Mouse (Mus musculus) stomach, embryonic 14.5 days (tissue): ENCODE data around the gene Cfap74. TPM values are rescaled to one million over a fixed set of nuclear protein-coding genes. Genes with fewer than 3 reads are reported as not detected.

Experiments used
- ATAC-seq: fragments of 200-750 bp; cut with Nextera tagmentation; 2 replicates; pipeline ENCODE4 v1.8.0; 2017; ENCODE audit warnings: low read depth, moderate TSS enrichment; ENCODE audit not compliant: insufficient number of reproducible peaks, insufficient read depth, low FRiP score
- H3K27ac ChIP-seq: fragments of 300-500 bp; sonication (generic); 2 replicates; pipeline ENCODE4 v1.5.1; 2014; ENCODE audit warnings: mild to moderate bottlenecking, low read length, moderate library complexity, mixed read lengths
- H3K27me3 ChIP-seq: fragments of 300-500 bp; sonication (generic); 2 replicates; pipeline ENCODE4 v1.6.1; 2014; ENCODE audit warnings: low read length, control low read depth, mixed read lengths; ENCODE audit not compliant: control insufficient read depth, insufficient read depth
- H3K36me3 ChIP-seq: fragments of 300-500 bp; sonication (generic); 2 replicates; pipeline ENCODE4 v1.6.1; 2014; ENCODE audit warnings: mild to moderate bottlenecking, control low read depth, low read length, moderate library complexity, mixed read lengths; ENCODE audit not compliant: control insufficient read depth, insufficient read depth
- H3K4me1 ChIP-seq: fragments of 300-500 bp; sonication (generic); 2 replicates; pipeline ENCODE4 v1.6.1; 2014; ENCODE audit warnings: low read length, control low read depth, mixed read lengths; ENCODE audit not compliant: control insufficient read depth, insufficient read depth
- H3K4me2 ChIP-seq: fragments of 300-500 bp; sonication (generic); replicated peaks from 2 replicates; pipeline ENCODE4 v1.6.1; 2014; ENCODE audit warnings: low read depth, low read length, control low read depth
- H3K4me3 ChIP-seq: fragments of 300-500 bp; sonication (generic); 2 replicates; pipeline ENCODE4 v1.5.1; 2014; ENCODE audit warnings: low read depth, low read length, control low read depth
- H3K9ac ChIP-seq: fragments of 300-500 bp; sonication (generic); replicated peaks from 2 replicates; pipeline ENCODE4 v1.6.1; 2014; ENCODE audit warnings: low read depth, mild to moderate bottlenecking, control low read depth, low read length, moderate library complexity, mixed read lengths
- H3K9me3 ChIP-seq: fragments of 300-500 bp; sonication (generic); 2 replicates; pipeline ENCODE4 v1.6.1; 2016; ENCODE audit warnings: low read depth, low read length, control low read depth; ENCODE audit not compliant: control insufficient read depth
- WGBS: fragments of 180-500 bp; shearing (Covaris S2); extraction: QIAGEN DNeasy Blood & Tissue Kit; methylation state at CpG from one replicate; pipeline ENCODE4 v1.1.7; 2014; 5-methylcytosine and 5-hydroxymethylcytosine counted together
- polyA plus RNA-seq: library from polyadenylated mRNA; unstranded; fragments of >200 nt; fragmentation: Nextera tagmentation; extraction: Ambion mirVana; gene quantifications from 2 replicates; pipeline ENCODE4 v1.2.1, GENCODE M21; 2014

The Cfap74 gene
- polyA plus RNA-seq, 1 experiment from 2014 or later: 3.8 TPM

- Histone ChIP-seq H3K4me3 (no peak overlapping the region), H3K4me1 (peaks cover 8% of the 10 kb centered on the region), H3K9ac (no peak overlapping the region), H3K4me2 (no peak overlapping the region), H3K36me3 (no peaks in the 10 kb centered on the region), H3K9me3 (no peaks in the 10 kb centered on the region), H3K27me3 (no peaks in the 10 kb centered on the region), H3K27ac (no peak overlapping the region)
- 82% methylated on average over 5 of the region's 5 CpGs for WGBS
- ATAC-seq: no peak
Observed at GRCm38 (mm10) chr4:155505671-155506295, 96.8 kb downstream of the Cfap74 start.

GRCm38 (mm10) chr4:155508614-155509013 is 99.6 kb downstream of the Cfap74 start:
- 79% methylated on average over 4 of the region's 4 CpGs for WGBS
- no peak for ATAC-seq
- H3K9ac ChIP-seq: no peak overlapping the region

GRCm38 (mm10) chr4:155510981-155511380 is 102.0 kb downstream of the Cfap74 start:
- H3K36me3 ChIP-seq: 0 out of 2 replicates have a peak, but pooled peaks cover 3% of the 10 kb centered on the region
- no peak overlapping the region for H3K27ac ChIP-seq
- H3K4me3 ChIP-seq: no peak overlapping the region
- H3K4me2 ChIP-seq: no peak overlapping the region
- ATAC-seq: no peak
- no peaks in the 10 kb centered on the region for H3K4me1 ChIP-seq
- WGBS: 86% methylated on average over 1 of the region's 1 CpGs
- H3K27me3 ChIP-seq: no peaks in the 10 kb centered on the region
- H3K9me3 ChIP-seq: no peaks in the 10 kb centered on the region
- no peak overlapping the region for H3K9ac ChIP-seq

More at GRCm38 (mm10) chr4:155508614-155509013, 99.6 kb downstream of the Cfap74 start:
- no peaks in the 10 kb centered on the region for H3K27me3 ChIP-seq
- H3K4me2 ChIP-seq: no peak overlapping the region
- H3K9me3 ChIP-seq: no peaks in the 10 kb centered on the region
- peaks cover 8% of the 10 kb centered on the region for H3K4me1 ChIP-seq
- no peaks in the 10 kb centered on the region for H3K36me3 ChIP-seq
- H3K4me3 ChIP-seq: no peak overlapping the region
- no peak overlapping the region for H3K27ac ChIP-seq

DNA sequence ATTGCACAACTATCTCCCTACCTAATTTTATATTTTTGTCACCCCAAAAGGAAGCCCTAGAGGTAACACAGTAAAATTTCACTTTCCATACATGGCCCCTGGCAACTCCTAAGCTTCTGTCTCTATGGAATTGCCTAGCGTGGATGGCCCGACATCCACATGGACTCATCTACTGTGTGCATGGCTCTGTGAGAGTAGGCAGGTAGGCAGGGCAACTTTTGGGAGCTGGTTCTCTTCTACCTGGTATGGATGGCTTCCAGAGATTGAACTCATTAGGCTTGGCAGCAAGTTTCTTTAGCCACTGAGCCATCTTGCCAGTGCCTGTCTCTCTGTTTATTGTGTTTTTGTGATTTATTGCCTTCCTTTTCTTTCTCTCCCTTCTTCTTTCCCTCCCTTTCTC is 105.8 kb downstream of the Cfap74 start:
- H3K4me3 ChIP-seq: no peak overlapping the region
- H3K4me1 ChIP-seq: no peaks in the 10 kb centered on the region
- 0 out of 2 replicates have a peak, but pooled peaks cover 3% of the 10 kb centered on the region for H3K36me3 ChIP-seq
- no peaks in the 10 kb centered on the region for H3K27me3 ChIP-seq
- H3K4me2 ChIP-seq: no peak overlapping the region
- no peak for ATAC-seq
- no peak overlapping the region for H3K27ac ChIP-seq
- WGBS: 89% methylated on average over 2 of the region's 2 CpGs
- H3K9ac ChIP-seq: no peak overlapping the region
- no peaks in the 10 kb centered on the region for H3K9me3 ChIP-seq

Other genes with a start within 250 kb of the Cfap74 start
- gene Ski, start 186.6 kb upstream of the Cfap74 start, polyA plus RNA-seq: 29.6 and 32.0 TPM in 2 replicates
- gene Faap20, start 159.4 kb upstream of the Cfap74 start, polyA plus RNA-seq: 63.2 and 65.0 TPM in 2 replicates
- 12.9 and 14.8 TPM in 2 replicates for gene Prkcz, start 47.8 kb upstream of the Cfap74 start, polyA plus RNA-seq
- gene Gabrd, start 11.1 kb upstream of the Cfap74 start, polyA plus RNA-seq: not detected in 2 replicates
- 0.29 TPM in 1 of 2 replicates, not detected in the other for gene Tmem52, start 59.9 kb downstream of the Cfap74 start, polyA plus RNA-seq
- 525 and 534 TPM in 2 replicates for gene Gnb1, start 82.2 kb downstream of the Cfap74 start, polyA plus RNA-seq
- 78.4 and 83.8 TPM in 2 replicates for gene Nadk, start 153.2 kb downstream of the Cfap74 start, polyA plus RNA-seq
- 10.4 TPM in 2 replicates for gene Slc35e2, start 192.2 kb downstream of the Cfap74 start, polyA plus RNA-seq
- gene Cdk11b, start 215.7 kb downstream of the Cfap74 start, polyA plus RNA-seq: 57.0 and 57.3 TPM in 2 replicates
- gene Gm10563, start 236.2 kb downstream of the Cfap74 start, polyA plus RNA-seq: not detected in 2 replicates
- gene Mmp23, start 244.2 kb downstream of the Cfap74 start, polyA plus RNA-seq: 25.0 and 26.3 TPM in 2 replicates